Mouse (Mus musculus): ENCODE measurements around the gene Narf.

The Narf gene

DNA sequence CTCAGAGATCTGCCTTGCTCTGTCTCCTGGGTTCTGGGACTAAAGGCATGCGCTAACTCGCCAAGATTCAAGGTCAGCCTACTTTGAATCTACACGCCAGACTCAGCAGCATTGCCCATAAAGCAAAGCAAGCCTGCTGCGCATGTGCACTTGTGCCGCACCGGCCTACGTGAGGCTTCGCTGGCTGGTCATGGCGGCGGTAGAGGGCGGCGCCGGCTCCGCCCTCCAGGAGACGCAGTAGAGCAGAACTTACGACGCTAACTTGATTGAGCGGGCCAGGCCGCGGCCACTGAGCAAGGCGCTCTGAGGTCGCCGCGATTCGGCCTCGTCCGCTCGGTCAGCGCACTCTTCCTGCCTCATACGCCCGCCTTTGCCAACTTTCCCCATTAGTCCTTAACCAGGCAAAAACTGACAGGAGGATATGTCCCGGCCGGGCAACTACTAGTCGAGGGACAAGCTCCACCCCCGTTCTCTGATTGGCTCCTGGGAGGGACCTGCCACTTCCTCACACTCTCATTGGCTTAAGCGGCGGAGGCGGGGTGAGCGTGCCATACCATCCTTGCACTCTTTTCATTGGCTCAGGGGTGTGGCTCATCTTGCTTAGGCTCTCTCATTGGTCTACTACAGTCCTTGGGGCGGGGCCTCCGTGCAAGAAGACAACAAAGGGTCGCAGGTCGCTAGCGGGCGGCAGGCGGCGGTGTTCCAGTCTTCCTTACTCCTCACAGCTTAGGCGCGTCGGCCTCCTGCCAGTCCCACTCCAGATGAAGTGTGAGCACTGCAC is at the start of gene Narf:
Gene Narf (plus strand): TSS at position 690 of the 781 bp plus-strand sequence.
- DNase-seq (ENCODE audit: low spot score) = peak; percentile 100

DNA sequence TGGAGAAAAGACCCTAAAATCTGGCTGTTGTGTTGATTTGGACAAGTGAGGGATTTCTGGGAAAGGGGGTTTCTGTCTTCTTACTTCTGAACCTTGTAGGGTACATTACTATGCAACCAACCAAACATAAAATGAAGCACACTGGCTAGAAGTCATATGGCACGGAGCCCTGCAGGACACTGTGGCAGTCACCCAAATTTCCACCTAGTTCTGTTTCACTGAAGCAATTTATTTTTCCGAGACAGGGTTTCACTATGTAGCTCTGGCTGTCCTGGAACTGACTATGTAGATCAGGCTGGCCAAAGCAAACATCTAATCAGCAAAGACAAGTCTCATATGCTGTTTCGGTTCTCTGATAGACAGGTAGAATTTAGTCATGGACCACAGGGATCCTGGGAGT is 47.4 kb upstream of the Narf start:
- no peak for DNase-seq (ENCODE audit: low spot score)

DNA sequence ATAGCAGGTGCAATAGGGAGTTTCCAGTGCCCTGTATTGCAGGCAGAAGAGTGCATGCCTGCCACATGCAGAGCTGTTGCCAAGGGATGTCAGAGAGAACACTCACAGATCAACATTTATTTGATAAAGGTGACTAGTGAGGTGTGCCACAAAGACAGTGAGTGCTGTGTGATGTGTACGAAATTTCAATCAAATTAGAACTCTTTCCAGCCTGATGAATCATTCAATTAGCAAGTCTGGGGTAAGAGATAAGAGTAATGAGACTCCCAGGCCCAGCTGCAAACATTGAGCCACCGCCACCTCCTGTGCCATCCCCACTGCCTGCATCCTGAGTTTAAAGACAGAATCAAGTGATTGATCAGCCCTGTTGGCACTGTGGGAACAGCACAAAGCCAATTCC is 44.3 kb upstream of the Narf start:
- DNase-seq (ENCODE audit: low spot score) = no peak

DNA sequence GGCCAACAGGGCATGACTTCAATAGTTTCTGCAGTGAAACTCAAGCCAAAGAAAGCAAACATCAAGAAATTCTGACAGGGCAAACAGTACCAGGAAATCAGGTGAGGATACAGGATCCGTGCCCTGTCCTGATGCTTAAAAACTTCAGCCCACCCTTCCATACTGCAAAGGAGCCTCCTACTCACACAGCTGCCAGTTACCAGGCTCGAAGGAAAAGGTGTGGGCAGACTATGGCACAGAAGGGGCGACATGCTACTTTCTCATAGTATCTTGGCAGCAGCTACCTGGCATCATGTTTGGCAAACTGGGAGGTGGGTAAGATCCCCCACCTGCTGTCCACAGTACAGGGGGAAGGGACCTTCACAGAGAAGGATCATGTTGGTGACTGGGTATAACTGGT is 43.6 kb upstream of the Narf start:
- DNase-seq (ENCODE audit: low spot score) = no peak

DNA sequence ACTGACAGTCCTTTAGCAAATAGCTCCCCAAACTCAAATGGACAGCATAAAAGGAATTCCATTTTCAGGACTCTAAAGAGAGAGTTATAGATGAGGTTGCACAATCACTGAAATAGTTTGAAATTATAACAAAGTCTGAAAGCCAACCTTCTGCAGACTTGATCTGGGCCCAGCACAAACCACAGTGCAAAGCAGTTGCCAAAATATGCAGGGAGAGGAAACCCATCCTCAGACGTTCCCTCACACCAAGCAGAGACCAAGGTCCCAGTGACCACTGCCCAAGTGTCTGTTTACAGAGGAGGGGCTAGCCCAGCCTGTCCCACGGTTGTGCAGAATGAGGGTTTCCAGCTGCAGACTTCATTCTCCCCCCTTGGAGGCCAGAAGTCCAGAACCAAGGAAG is 38.4 kb upstream of the Narf start:
- no peak for DNase-seq (ENCODE audit: low spot score)

DNA sequence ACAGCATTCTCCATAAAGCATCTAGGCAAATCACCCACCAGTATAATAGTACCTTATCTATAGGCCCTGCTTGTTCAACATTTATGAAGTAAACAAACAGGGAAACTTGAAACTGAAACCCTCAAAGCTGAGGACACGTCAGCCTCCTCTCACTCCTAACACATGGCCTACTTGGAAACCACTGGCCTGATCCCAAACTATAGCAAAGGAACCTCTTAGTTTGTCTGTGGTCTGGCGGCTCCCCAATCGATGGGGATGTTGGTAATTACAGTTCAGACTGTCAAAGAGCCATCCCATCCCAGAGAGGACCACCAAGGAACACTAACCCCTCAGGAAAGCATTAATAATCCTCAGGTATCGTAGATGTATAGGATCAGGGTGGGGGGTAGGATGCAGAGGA is 37.2 kb upstream of the Narf start:
- DNase-seq (ENCODE audit: low spot score) = no peak

DNA sequence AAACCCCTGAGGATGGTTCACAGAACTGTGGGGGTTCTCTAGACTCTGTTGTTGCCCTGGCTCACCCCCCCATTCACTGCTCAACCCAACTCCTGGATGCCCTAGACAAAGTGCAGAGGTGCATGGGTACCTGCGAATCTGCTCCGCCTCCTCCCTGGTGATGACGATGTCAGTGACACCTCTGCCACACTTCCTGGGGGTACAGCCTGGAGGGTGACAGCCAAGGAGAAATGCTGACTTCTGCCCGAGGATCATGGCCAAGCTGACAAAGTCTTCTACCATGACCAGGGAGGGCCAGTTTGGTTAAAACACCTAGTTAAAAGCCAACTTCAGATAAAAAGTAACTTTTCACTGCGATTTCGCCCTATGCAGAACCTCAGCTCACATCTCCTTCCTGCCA is 36.3 kb upstream of the Narf start:
- DNase-seq (ENCODE audit: low spot score) = no peak

DNA sequence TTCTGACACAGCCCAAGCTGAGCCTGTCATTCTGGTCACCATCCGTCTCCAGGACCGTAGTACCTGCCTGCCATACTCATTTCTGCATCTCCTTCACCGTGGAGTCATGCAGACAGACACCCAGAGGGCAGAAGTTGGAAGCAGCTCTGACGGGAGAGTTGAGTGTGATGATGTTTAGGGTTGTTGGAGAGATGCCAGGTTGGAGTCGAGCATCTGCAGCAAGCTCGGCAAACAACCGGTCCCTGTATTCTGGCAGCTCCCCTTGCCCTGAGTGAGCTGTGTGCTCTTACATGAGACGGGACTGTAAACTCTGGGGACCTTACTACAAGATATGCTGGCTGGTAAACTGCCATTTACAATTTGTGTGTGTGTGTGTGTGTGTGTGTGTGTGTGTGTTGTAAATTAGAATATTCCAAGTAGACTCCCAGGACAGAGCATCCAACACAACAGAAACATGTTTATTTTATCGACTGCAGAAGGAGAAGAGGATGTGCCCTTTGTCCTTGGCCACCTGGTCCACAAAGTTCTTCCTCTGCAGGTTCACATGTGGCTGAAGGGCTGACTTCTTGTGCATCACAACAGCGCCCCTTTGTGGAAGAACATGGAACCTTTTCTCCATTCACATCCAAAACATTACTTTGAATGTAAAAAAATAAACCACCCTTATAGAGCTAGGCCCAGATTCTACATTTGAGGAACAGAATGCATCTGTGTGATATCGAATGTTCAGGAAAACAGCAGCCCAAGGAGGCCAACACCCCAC is 35.4 kb upstream of the Narf start:
- peak; percentile 54 for DNase-seq (ENCODE audit: low spot score)

DNA sequence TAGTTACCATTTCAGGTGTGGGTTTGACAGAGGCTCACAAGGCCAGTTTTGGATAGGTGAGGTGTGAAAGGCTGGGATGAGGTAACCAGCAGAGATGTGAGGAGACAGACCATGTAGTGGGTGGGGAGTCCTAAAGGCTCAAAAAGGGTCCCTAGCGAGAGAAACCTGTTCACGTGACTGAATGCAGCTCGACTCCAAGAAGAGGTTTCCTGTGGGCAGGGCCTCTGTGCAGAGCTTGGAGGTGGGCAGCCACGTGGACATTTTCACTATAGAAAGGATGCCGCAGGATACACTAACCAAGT is 33.2 kb upstream of the Narf start:
- DNase-seq (ENCODE audit: low spot score) = no peak

DNA sequence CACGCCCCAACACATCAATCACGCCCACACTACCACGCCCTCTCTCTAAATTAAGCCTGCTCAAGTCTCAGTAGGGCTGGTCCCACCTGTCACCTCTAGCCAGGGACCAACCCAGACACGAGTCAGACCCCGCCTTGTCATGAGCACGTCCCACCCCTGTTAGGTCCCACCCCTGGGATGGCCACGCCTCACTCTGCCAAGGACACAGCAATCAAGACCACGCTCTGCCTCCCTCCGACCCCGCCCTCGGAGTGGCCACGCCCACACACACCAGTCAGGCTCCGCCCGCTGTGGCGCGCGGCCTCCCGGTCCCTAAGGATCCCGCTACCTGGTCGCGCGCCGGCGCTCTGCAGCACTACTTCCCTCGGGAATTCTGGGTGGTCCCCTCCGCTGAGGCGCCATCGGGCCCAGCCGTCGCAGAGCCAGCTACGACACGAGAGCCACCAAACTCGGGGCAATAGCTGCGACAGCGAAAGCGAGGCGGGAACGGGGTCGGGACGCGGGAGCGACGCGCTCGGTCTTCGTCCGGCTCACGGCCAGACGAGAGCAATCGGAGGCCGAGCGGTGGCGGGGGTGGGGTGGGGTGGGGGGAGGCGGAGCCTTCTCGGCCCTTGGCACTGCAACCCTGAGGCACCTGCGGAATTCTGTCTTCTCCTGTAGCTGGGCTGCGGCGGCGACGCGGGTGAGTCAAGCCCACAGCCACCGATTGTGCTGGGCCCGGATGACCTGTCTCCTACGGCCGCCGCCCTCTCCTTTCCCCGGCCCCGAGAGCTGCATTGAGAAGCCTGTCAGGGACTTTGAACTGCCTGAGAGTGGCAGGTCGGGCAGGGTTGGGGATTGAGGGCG is 32.7 kb upstream of the Narf start, which contains the start of the genes Hexdc and Ogfod3:
Gene Hexdc (plus strand): TSS at position 273 of the 846 bp plus-strand sequence.
Gene Ogfod3 (minus strand): TSS at position 551 of the 846 bp plus-strand sequence.
- peak; percentile 97 for DNase-seq (ENCODE audit: low spot score)

DNA sequence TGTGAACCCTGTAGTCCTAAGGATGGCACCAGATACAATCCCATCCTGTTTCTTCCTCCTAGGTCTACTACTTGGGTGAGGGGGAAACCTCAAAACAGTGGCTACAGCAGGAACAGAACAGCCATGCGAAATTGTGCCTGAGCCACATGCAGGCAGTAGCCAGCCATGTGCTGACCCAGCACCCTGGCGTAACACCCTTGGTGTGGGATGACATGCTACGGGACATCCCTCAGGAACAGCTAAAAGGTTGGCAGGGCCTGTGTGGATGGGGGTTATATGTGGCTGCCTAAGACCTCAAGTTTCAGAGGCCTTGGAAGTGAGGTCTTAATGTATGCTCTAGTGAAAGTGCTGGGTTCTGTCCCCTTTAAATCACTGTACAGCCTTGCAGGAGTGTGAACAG is 20.2 kb upstream of the Narf start:
- DNase-seq (ENCODE audit: low spot score) = no peak

DNA sequence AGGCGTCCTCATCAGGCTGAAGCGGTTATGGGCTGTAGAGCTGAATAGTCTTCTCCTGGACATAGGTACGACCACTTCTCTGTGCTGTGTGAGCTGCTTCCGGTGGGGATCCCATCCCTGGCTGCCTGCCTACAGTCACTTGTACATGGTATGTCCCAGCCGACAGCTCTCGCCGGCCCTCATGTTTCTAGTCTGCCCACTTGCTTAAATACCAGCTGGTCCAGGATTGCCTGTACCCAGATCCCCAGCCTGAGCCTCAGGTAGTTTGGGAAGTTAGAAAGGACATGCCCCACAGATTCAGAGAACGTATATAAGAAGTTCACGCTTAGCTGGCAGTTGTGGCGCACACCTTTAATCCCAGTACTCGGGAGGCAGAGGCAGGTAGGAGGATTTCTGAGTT is 17.3 kb upstream of the Narf start:
- no peak for DNase-seq (ENCODE audit: low spot score)

DNA sequence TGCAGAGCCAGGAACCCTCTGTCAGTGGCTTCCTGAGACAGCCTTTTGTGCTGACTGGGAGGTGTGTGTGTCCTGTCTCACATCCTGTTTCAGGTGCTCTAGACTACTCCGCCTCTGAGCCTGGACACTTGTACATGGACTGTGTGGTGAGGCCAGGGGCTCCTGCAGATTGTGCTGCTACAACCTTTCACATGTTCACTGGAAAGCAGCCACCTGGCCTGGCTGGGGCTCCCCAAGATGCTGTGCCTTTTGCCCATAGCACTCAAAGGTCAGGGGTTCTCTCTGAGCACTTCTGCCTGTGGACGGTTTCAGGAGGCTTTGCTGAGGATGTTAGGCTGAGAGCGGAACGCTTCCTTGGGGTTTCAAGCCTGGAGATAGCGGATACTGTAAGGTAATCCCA is 16.3 kb upstream of the Narf start:
- no peak for DNase-seq (ENCODE audit: low spot score)

DNA sequence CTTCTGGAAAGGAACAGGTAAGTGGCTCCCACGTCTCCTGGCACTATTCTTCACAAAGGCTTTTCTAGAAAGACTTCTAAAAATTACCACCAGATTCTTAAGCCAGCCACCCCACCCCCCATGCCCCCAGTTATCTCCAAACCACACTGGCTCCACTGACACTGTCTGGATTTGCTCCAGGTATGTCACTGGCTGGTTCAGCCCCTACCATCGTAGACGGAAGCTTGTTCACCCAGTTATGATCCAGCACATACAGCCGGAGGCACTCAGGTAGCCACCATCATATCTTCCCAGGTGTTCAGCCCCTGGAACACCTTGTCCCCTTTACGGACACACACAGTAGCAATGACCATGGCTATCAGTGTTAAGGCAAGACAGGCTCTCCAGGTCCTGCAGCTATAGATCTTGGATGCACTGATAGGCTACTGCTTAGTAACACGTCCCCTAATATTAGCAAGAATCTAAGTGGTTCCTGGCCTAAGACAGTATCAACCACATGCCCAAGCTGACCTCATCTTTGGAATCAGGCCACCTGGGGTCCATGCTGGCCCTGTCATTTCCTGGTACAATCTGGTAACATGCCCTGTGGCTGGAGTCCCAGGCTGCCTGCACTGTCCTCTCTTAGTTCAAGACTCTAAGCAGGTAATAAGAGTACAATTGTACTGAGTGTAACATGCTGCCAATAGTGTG is 15.6 kb upstream of the Narf start:
- no peak for DNase-seq (ENCODE audit: low spot score)

DNA sequence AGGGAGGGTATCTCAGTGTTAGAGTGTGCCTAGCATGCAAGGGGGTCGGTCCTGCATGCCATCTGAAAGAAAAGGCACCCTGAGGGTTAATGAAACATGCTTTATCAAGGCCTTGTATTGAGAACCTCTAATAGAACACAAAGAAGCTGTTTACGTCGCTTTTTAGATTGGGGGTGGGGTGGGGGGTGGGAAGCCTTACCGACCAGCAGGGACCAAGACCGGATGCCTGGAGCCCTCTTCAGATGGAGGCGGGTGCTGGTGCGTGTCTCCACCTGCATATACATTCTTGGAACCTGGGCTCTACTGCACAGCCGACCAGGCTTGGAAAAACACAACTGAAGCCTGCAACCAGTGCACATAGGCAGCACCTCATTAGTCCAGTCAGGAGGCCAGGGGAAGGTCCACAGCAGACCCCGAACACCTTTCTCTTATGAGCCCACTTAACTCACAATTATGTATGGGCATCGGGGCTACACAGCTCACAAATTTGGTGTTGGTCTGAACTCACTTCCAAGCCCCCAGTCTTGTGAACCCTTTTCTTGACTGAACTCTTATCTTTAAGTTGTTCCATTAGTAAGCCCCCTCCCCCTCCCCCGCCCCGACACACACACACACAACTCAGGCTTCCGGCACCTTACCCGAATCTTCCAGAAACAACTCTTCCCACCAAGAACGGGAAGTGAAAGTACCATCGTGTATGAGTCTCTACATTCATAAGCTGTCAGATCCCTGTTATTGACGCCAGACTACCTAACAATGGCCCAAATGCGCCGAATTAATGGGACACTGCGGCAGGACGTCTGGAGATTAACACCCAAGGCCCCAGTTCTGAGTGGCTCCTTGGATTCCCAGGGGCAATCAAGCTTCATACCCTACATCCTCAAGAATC is 8.7 kb upstream of the Narf start:
- DNase-seq (ENCODE audit: low spot score) = no peak

DNA sequence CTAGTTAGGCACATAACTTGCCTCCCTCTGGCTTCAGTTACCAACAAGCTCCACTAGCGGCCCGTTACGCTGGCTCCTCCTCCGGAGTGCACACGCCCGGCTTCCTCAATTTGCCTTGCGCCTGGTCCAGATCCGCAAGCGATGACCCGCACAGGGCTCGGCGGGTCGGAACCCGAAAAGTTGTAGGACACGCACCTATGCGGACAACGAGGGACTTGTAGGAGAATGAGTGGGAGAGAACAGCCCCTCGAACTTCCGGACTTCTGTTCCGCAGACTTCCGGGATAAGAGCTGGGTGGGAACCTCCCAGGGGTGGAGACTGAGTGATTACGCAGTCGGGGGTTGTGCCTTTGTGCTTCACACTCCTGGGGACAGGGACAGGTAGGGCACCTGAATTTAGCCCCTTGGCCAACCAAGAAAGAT is 8.0 kb upstream of the Narf start, which contains the start of gene Cybc1:
Gene Cybc1 (minus strand): TSS at position 305 of the 422 bp plus-strand sequence.
- DNase-seq (ENCODE audit: low spot score) = peak; percentile 88

DNA sequence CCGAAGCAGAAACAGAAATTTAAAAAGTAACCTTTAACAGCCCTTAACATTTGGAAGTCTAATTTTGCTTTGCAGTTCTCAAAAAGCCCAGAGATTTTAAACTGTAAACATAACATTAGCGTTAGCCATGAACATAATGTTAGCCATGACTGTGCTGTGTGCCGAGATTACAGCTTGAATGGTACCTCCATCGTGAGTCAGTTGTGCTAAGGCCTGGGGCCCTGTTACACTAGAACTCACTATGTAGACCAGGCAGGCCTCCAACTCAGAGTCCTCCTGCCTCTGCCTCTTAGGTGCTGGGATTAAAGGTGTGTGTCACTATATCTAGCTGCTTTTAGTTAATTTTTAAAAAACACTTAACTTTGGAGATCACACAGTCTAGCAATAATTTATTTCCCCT is 5.9 kb upstream of the Narf start:
- DNase-seq (ENCODE audit: low spot score) = no peak

DNA sequence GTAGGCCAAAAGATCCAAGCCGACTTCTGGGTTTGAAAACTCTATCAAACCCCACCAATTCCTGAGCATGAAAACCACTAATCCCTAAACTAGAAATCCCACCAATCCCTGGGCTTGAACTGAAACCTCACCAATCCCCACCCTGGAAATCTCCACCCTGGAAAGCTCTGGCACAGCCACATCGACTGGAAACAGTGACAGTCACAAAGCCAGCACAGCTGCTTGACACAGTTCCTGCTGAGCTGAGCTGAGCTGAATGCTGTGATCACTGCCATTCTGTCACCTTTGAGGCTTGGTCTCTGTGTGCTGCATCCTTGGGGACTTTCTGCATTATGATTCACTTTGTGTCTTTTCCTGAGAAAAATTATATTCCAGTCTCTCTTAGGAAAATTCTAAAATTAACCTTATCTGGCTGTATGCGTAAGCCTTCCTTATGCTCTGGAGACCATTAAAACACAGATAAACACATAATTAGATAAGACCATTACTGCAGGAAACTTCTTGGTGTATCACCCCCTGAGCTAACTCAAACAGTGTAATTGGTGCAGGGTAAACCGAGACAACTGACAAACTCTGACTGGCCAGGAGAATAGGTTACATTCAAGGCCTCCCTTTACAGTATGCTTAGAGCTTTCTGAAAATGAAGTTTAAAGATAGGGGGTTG is 5.3 kb upstream of the Narf start:
- no peak for DNase-seq (ENCODE audit: low spot score)

DNA sequence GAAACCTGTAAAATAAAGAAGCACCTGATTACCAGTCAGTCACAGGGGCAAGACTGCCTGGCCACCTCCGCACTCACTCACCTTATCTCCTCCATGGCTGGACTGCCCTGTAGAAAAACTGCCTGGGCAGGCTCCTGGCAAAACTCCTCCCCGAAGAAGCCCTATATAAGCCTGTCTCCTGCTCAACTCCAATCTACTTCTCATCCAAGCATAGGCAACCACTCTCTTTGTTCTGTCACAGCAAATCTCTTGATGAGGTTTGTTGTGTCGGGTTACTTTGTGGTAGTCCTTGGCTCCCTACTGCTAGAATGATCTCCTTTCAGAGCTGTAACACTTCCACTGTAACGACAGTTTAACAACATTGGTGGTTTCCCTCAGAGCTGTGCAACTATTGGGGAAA is 4.3 kb upstream of the Narf start:
- DNase-seq (ENCODE audit: low spot score) = no peak

DNA sequence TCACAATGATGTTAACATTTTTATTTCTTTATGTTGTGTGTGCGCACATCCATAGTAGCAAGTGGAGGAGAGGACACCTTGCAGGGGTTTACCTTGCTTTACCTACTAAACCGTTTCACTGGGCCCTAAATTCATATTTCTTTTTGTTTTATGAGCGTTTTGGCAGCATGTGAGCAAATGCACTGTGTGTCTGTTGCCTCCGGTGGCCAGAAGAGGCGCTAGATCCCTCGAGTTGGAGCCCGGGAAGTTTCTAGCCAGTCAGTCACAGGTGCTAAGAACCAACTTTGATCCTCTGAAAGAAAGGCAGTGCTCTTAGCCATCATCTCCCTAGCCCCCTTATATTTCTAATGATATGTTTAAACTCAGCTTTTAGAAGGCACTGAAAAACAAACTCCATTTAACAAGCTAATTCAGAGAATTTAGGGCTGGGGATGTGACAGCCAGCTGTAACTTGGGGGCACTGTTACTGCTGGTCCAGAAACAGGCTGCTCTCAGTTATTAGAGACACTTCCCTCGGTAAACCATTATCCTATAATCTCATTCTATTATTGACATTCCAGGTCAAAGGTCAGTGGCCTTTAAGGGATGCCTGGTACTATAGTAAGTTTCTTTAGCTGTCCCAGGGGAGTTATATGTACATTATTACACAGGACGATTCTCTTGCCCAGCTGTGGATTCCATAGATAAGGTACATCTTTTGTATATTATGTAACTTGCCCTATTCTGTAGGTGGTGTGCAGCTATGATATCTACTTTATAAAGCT is 1.4 kb upstream of the Narf start:
- DNase-seq (ENCODE audit: low spot score) = peak; percentile 66

Data from embryo, embryonic 10.5 days (tissue).